Mouse (Mus musculus): ENCODE results near the gene Xkrx.
"Not testable (repeated sequence)": the region's sequence is repeated elsewhere in the genome, so short reads cannot be mapped to it uniquely, and the experiment has no call there.

The Xkrx gene

GRCm38 (mm10) chrX:134162043-134162720 is at the start of gene Xkrx:
Xkrx (minus strand) TSS chrX:134162076.
- no peak for DNase-seq (ENCODE audit: low spot score)

- no peak for DNase-seq (ENCODE audit: low spot score)
Measured at GRCm38 (mm10) chrX:134211151-134211642, 49.3 kb upstream of the Xkrx start.

- no peak for DNase-seq (ENCODE audit: low spot score)
Measured at GRCm38 (mm10) chrX:134208491-134208890, 46.6 kb upstream of the Xkrx start.

- DNase-seq (ENCODE audit: low spot score) = not testable (repeated sequence)
Measured at GRCm38 (mm10) chrX:134187201-134187600, 25.3 kb upstream of the Xkrx start, which contains the start of gene Arl13a. Arl13a (plus strand) TSS chrX:134187501.

- DNase-seq (ENCODE audit: low spot score) = no peak
Measured at GRCm38 (mm10) chrX:134174699-134175098, 12.8 kb upstream of the Xkrx start.

GRCm38 (mm10) chrX:134170584-134170983 is 8.7 kb upstream of the Xkrx start:
- DNase-seq (ENCODE audit: low spot score) = no peak

GRCm38 (mm10) chrX:134163484-134163883 is 1.6 kb upstream of the Xkrx start:
- no peak for DNase-seq (ENCODE audit: low spot score)

- DNase-seq (ENCODE audit: low spot score) = no peak
Measured at GRCm38 (mm10) chrX:134162826-134163225, 950 bp upstream of the Xkrx start.

GRCm38 (mm10) chrX:134160442-134160841 is 1.4 kb downstream of the Xkrx start:
- no peak for DNase-seq (ENCODE audit: low spot score)

- no peak for DNase-seq (ENCODE audit: low spot score)
Measured at GRCm38 (mm10) chrX:134158151-134158550, 3.7 kb downstream of the Xkrx start.

GRCm38 (mm10) chrX:134141986-134142385 is 19.9 kb downstream of the Xkrx start:
- DNase-seq (ENCODE audit: low spot score) = no peak

GRCm38 (mm10) chrX:134141551-134141950 is 20.3 kb downstream of the Xkrx start:
- DNase-seq (ENCODE audit: low spot score) = no peak

- no peak for DNase-seq (ENCODE audit: low spot score)
Measured at GRCm38 (mm10) chrX:134140024-134140423, 21.9 kb downstream of the Xkrx start.

- DNase-seq (ENCODE audit: low spot score) = no peak
Measured at GRCm38 (mm10) chrX:134133821-134134220, 28.1 kb downstream of the Xkrx start.

GRCm38 (mm10) chrX:134132295-134132694 is 29.6 kb downstream of the Xkrx start:
- DNase-seq (ENCODE audit: low spot score) = no peak

- DNase-seq (ENCODE audit: low spot score) = no peak
Measured at GRCm38 (mm10) chrX:134128549-134128948, 33.3 kb downstream of the Xkrx start.

- no peak for DNase-seq (ENCODE audit: low spot score)
Measured at GRCm38 (mm10) chrX:134116417-134116816, 45.5 kb downstream of the Xkrx start.

GRCm38 (mm10) chrX:134111767-134112166 is 50.1 kb downstream of the Xkrx start:
- no peak for DNase-seq (ENCODE audit: low spot score)

GRCm38 (mm10) chrX:134102641-134103040 is 59.2 kb downstream of the Xkrx start:
- DNase-seq (ENCODE audit: low spot score) = no peak

Measured in layer of hippocampus, adult 9-10 months (tissue).